Mouse (Mus musculus) frontal cortex, adult (tissue): ENCODE measurements at regions not wholly inside any gene's neighbourhood (a gene's known extent, or its start where the extent isn't known, plus 50 kb on each side); places are given as distances from the start of the nearest gene placed in this dataset.

ENCODE experiments used
- ATAC-seq: cut with Nextera tagmentation; 2 replicates; pipeline ENCODE4 v1.9.2; 2017; ENCODE audit warnings: mild to moderate bottlenecking, moderate library complexity, mixed read lengths; ENCODE audit not compliant: low TSS enrichment

- no peak; the same call in 1 of the 2 replicates for ATAC-seq
These were observed 190.6 kb upstream of the Adamts9 start for GRCm38 (mm10) chr6:93133940-93134339.

DNA sequence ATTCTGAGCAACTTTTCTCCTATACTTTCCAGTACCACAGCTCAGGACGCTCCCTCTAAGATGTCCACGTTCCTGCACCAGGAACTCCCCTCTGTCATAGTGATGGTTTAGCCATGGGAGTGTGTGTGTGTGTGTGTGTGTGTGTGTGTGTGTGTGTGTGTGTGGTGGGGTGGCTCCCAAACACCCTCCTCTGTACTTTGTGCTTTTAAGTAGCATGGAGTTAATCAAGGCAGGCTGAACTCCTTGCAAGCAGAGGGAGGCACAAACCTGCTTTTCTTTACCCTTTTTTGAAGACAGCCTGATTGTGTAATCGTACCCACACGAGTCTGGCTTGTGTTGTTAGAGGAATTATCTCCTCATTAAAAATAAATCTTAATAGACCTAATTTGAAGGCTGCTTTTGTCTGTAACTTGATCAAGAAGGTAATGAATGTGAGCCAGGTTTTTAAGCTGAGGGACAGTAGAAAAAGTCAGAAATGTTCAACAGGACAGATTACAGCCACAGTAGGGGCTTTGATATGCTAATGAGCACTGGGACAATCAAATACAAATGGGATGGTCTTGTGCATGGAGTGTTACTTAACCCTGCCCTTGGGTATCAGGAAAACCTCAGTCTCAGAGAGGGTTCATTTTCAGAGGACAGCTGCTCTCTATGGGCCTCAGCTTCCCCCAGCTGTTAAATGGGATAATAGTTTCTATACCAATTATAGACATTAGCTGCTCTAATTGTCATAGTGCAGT, 187.8 kb upstream of the Adamts9 start:
- no peak for ATAC-seq

DNA sequence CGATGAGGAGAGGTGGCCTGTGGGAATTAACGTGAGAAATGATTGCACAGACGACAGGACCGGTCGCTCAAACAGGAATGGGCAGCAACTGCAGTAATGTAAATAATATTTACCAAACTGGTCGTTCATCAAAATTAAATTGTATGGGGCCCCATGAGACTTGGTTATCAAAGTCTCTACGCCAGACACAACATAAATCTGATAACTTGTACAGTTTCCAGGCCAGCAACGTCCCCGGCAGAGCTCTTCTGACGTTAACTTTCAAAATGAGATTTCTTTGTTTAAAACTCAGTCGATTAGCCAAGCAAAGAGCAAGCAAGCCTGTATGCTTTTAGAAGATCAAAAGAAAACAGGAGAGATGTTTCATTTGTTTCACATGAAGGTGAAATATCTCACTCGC, 176.2 kb upstream of the Adamts9 start:
- no peak for ATAC-seq

DNA sequence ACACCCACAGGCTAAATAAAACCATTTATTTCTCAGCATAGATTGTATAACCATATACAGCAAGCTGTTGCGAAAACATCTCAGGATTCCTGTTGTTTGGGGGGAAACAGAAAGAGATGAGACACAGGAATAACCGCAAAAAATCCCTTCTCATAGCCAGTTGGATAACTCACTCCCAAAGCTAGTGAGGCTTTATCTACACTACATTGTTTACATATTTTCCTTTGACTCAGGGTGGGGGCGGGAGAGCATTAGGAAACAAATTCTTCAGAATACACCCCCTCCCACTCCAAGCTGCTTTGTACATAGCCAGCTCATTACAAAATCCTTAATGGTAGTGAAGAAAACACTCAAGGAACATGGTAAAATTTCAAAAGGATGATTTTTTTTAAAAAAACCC, 170.1 kb upstream of the Adamts9 start:
- ATAC-seq = 0 out of 2 replicates have a peak, but pooled peaks have one; percentile 16

DNA sequence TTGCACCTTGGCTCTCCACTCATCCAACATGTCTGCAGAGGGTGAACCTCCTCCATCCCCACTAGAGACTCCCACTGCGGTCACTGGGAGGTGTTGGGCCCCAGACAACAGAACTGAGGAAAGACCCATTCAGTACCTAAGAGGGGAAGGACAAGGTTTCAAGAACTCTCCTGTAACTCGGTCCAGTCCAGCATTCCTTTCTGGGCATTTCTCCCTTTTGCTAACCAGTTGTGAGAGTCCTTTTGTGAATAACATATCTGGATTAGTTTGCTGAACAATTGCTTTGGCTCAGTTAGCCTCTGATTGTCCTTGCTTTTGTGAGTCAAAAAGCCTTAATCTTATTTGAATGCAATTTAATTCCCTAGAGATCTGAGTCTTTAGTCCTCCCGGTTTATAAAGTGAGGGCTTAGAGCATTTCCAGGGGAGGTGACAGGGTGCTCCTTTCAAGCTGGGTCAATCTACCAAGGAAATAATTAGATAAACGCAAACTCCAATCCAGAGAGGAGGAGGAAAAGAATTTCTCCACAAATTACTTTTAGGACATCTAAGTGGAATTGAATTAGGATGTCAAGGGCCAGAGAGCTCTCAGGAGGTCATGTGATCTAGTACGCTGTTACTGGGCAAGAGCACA, 151.6 kb upstream of the Adamts9 start:
- no peak for ATAC-seq

GRCm38 (mm10) chr6:93093770-93094169, 150.5 kb upstream of the Adamts9 start:
- ATAC-seq = no peak

- ATAC-seq = no peak
These were observed 144.0 kb upstream of the Adamts9 start for GRCm38 (mm10) chr6:93087329-93087728.

- ATAC-seq = no peak
These were observed 141.0 kb upstream of the Adamts9 start for GRCm38 (mm10) chr6:93084286-93084685.

- ATAC-seq = no peak
These were observed 140.4 kb upstream of the Adamts9 start for GRCm38 (mm10) chr6:93083716-93084115.

DNA sequence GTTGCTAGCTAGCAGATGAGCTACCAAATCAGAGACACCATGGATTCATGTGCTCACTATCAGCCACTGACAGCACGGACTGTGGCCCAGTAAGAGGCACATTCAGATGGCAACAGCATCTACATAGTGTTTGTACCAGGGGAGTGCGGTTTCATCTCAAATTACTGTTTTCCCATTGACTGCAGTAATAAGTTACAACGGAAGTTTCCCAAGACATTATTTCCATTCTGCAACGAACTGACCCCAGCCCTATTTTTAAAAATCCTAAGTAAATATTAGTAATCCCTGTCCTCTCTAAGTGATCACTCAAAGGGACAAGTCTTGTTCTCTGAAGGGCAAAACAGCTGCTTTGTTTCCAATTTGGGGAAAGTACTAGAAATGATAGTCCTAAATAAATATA, 138.9 kb upstream of the Adamts9 start:
- ATAC-seq = no peak

DNA sequence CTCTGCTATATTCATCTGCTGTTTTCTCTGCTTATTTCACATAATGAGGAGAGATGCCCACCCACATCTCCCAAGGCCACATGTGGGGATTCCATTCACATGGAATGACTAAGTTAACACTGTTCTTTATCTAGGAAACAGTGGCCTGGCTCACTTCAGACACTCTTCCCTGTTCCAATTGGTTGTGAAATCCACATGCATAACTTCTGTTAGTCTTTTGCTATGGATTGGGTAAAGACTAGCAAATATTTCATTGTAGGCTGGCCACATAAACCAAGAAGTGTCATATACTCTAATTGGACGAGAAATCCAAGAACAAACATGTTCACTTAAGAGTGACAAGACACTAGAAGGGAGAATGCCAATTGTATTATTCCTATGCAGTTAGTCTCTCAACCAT, 133.4 kb upstream of the Adamts9 start:
- no peak for ATAC-seq

GRCm38 (mm10) chr6:93075867-93076266, 132.6 kb upstream of the Adamts9 start:
- no peak for ATAC-seq

DNA sequence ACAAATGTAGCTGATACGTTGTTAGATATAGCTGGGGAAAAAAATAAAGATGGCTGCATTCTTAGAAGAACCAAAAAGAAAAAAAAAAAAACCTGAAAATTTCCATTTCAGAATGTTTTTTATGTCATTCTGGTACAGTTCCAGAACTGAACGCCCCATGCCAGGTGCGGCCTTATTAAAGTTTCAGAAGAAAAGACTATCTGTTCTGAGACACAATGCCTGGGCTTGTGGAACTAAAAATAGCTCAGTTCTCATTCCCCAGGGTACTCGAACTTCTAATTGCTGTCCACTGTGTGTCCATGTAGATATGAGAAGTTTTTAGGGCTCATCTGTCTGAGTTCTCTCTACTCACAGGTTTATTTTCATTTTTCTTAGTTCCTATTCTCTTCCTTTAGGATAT, 131.7 kb upstream of the Adamts9 start:
- ATAC-seq = no peak

DNA sequence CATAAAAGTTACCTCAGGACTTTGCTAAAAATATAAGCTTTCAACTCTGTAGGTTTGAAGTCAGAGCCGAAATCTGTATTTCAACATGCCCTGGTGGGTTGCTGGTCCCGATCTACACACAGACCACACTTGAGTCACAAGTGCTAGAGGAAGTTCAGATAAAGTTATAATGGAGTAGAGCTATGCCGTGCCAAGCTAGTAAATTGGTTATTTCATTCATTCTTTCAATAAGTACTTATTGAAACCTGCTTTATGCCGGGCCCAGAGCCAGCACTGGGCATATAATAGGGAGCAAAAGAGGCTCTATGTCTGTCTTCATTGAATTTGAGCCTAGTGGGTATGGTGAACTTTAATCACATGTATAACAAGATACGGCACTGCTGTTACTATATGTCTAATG, 127.6 kb upstream of the Adamts9 start:
- ATAC-seq = no peak

GRCm38 (mm10) chr6:93067808-93068207, 124.5 kb upstream of the Adamts9 start:
- ATAC-seq = no peak

- no peak for ATAC-seq
These were observed 123.5 kb upstream of the Adamts9 start for GRCm38 (mm10) chr6:93066553-93067376.

DNA sequence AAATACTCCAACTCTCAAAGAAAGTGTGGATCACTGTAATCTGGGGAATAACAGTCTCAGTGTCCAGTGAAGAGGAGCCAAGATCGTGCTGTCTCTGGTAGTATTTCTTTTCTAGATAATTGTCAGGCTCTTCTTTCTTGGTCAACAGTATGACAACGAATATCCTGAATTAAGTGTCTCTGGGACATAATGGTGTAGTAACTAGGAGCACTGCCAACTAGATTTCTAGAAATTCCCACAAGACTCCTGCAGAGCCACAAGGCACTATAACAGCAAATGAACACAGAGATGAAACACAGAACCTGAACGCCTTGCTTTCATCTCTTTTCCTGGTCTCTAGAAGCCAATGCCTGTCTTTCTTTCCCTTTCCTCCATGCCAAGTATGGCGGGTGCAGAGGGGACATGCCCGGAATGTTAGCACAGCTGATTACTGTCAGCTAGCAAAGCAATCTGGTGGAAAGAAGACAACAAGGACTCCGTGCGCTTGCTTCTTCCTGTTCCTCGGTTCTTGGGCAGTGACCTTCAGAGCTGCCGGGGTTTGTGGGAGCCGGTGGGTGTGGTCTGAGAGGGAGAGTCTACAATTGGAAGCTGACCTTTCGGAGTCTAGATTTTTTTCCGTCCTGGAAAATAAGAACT, 122.7 kb upstream of the Adamts9 start:
- ATAC-seq = no peak

- no peak for ATAC-seq
These were observed 122.1 kb upstream of the Adamts9 start for GRCm38 (mm10) chr6:93065366-93065765.

DNA sequence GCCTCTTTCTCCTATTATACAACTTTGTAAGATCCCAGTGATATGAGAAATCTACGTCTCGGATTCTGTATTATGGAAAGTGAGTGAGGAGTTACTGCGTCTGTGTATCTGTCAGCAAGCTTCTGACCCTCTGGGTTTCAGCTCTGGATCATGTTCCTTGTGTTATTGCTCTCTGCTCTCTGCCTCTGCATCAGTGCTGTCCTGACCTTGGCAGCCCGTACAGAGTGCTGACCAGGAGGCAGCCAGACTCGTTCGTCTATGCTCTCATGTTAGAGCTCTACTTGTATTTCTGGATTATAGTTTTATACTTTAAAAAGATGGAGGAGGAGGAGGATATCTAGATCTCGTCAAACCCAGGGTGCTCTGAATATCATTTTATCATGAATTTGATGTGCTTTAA, 121.1 kb upstream of the Adamts9 start:
- ATAC-seq = no peak

DNA sequence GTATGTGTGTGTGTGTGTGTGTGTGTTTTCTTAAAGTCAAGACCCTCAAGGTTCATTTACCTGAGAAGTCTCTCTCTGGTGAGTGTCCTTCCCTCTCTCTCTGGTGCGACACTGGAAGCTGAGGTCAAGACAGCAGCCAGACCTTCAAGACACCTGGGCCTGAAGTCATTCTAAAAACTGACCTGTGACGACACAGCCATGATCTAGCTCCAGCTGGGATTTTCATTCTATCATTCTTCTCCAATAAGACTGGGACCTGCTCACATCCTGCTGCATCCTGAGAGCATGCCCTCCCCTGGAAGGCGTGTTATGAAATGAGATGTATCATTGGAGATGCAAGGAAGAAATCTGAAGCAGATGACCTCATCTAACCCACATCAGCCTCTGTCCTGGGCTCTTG, 118.4 kb upstream of the Adamts9 start:
- ATAC-seq = no peak

DNA sequence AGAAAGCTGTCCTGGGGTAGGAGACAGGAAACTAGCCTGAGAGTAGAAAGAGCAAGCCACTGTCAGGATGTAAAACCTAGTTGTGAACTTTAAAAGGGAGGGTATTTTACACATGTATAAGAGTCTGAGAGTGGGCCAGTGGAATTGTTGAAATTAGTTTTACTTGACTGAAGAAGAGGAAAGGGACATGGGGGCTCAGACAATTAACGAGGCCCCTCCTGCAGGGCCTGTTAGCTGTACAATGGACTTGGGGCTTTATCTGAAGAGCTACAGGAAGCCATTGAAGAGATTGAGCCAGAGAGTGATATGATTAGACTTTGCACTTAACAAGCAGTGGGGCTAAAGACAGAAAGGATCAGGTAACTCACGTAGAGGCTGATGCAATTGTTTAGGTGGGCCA, 102.2 kb upstream of the Adamts9 start:
- no peak for ATAC-seq

- ATAC-seq = no peak
These were observed 97.7 kb upstream of the Adamts9 start for GRCm38 (mm10) chr6:93041041-93041440.
